Mouse (Mus musculus): Measurements from ENCODE around the gene Gfap. TPM values are rescaled to one million over a fixed set of nuclear protein-coding genes. Genes with fewer than 3 reads are reported as not detected.

Gfap gene
- polyA plus RNA-seq, 1 experiment from 2014 or later = 1.2 TPM

DNA sequence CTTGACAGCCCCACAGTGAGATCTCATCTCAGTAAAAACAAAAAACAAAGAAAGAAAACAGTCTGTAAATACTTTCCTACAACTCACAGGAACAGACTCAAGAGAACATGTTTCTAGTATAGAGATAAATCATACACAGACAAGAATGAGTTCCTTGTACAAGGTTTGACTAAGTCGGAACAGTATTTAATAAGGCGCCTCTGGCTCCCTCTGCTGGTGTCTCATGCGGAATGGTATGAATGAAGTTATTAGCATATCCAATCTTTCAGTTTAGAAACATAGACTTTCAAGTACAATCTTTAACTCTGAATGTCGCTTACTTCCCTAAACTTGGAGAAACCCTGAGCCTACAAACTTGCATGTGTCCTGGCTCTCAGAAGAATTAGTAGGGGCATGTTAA lies 36.4 kb downstream of the Gfap start:
- Histone ChIP-seq H3K4me3 (replicated peaks) (no peak overlapping the region), H3K4me2 (no peak overlapping the region), H3K9me3 (no peaks in the 10 kb centered on the region), H3K9ac (no peak overlapping the region), H3K27ac (no peak overlapping the region), H3K27me3 (replicated peaks) (no peaks in the 10 kb centered on the region), H3K4me1 (no peaks in the 10 kb centered on the region), H3K36me3 (peaks cover 39% of the 10 kb centered on the region)
- ATAC-seq (ENCODE audit: insufficient read depth, low FRiP score, low read depth) = no peak
- 26% methylated on average over 4 of the region's 4 CpGs for WGBS

- Histone ChIP-seq H3K4me1 (no peaks in the 10 kb centered on the region), H3K9me3 (no peaks in the 10 kb centered on the region), H3K36me3 (peaks cover 48% of the 10 kb centered on the region), H3K4me3 (replicated peaks) (no peak overlapping the region), H3K4me2 (no peak overlapping the region), H3K9ac (no peak overlapping the region), H3K27me3 (replicated peaks) (no peaks in the 10 kb centered on the region), H3K27ac (no peak overlapping the region)
- no peak for ATAC-seq (ENCODE audit: insufficient read depth, low FRiP score, low read depth)
- WGBS = 92% methylated on average over 8 of the region's 8 CpGs
These were observed 40.8 kb downstream of the Gfap start for GRCm38 (mm10) chr11:102859933-102860332.

- Histone ChIP-seq H3K4me1 (no peaks in the 10 kb centered on the region), H3K9ac (no peak overlapping the region), H3K27ac (no peak overlapping the region), H3K4me2 (no peak overlapping the region), H3K4me3 (replicated peaks) (no peak overlapping the region), H3K9me3 (no peaks in the 10 kb centered on the region), H3K36me3 (peaks cover 54% of the 10 kb centered on the region), H3K27me3 (replicated peaks) (no peaks in the 10 kb centered on the region)
- WGBS = 95% methylated on average over 11 of the region's 11 CpGs
- ATAC-seq (ENCODE audit: insufficient read depth, low FRiP score, low read depth) = no peak
These were observed 41.8 kb downstream of the Gfap start for GRCm38 (mm10) chr11:102858951-102859350.

GRCm38 (mm10) chr11:102855941-102856340 lies 44.8 kb downstream of the Gfap start:
- Histone ChIP-seq H3K4me3 (replicated peaks) (no peak overlapping the region), H3K4me2 (no peak overlapping the region), H3K27me3 (replicated peaks) (no peaks in the 10 kb centered on the region), H3K27ac (no peak overlapping the region), H3K36me3 (peaks cover 64% of the 10 kb centered on the region), H3K9me3 (no peaks in the 10 kb centered on the region), H3K9ac (no peak overlapping the region), H3K4me1 (no peaks in the 10 kb centered on the region)
- 79% methylated on average over 6 of the region's 6 CpGs for WGBS
- no peak for ATAC-seq (ENCODE audit: insufficient read depth, low FRiP score, low read depth)

DNA sequence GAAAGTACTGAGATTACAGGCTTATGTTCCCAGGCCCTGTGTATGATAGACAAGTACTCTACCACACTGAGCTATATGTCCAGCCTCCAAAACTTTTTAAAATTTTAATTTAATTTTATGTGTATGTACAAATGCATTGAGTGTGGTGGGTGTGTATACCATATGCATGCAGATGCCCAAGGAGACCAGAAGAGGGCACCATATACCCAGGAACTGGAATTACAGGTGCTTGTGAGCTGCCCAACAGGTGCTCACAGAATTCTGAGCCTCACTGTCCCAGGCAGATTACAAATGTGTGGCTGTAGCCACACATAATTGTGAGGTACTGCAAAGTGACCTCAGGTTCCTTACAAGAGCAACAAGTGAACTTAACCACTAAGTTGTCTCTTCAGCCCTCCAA lies 47.0 kb downstream of the Gfap start:
- no peak for ATAC-seq (ENCODE audit: insufficient read depth, low FRiP score, low read depth)
- H3K36me3 ChIP-seq = peaks cover 62% of the 10 kb centered on the region

GRCm38 (mm10) chr11:102851883-102852282 lies 48.8 kb downstream of the Gfap start:
- no peak overlapping the region for H3K27ac ChIP-seq
- no peaks in the 10 kb centered on the region for H3K9me3 ChIP-seq
- 65% methylated on average over 5 of the region's 5 CpGs for WGBS
- peaks cover 61% of the 10 kb centered on the region for H3K36me3 ChIP-seq
- no peak overlapping the region for H3K4me3 ChIP-seq (replicated peaks)
- ATAC-seq (ENCODE audit: insufficient read depth, low FRiP score, low read depth) = no peak
- no peak overlapping the region for H3K4me2 ChIP-seq
- H3K4me1 ChIP-seq = no peaks in the 10 kb centered on the region
- H3K27me3 ChIP-seq (replicated peaks) = no peaks in the 10 kb centered on the region
- no peak overlapping the region for H3K9ac ChIP-seq

More for the DNA sequence above, 47.0 kb downstream of the Gfap start:
- Histone ChIP-seq H3K4me3 (replicated peaks) (no peak overlapping the region), H3K9me3 (no peaks in the 10 kb centered on the region), H3K4me2 (no peak overlapping the region), H3K4me1 (no peaks in the 10 kb centered on the region), H3K27ac (no peak overlapping the region), H3K9ac (no peak overlapping the region), H3K27me3 (replicated peaks) (no peaks in the 10 kb centered on the region)

DNA sequence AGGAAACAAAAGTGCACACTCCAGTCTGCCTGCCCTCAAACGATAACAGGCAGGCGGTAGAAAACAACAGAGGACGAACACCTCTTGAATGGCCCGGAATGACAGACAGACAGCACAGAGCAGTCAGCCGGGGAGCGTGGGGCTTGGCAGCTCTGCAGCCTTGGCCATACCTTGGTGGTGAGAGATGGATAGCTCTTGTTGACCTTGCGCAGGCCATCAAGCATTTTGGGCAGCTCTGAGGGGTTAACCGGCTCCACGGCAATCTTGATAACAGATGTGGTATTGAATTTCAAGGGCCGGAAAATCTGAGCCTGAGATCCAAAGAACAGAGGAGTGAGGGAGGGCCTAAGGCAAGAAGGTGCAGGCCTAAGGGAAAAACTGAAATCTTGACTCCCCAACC lies 54.8 kb downstream of the Gfap start:
- Histone ChIP-seq H3K4me2 (no peak overlapping the region), H3K4me1 (no peaks in the 10 kb centered on the region), H3K9me3 (no peaks in the 10 kb centered on the region), H3K27ac (no peak overlapping the region), H3K36me3 (peaks cover 68% of the 10 kb centered on the region), H3K4me3 (replicated peaks) (no peak overlapping the region), H3K27me3 (replicated peaks) (no peaks in the 10 kb centered on the region), H3K9ac (no peak overlapping the region)
- WGBS = 67% methylated on average over 10 of the region's 10 CpGs
- no peak for ATAC-seq (ENCODE audit: insufficient read depth, low FRiP score, low read depth)

GRCm38 (mm10) chr11:102838616-102839150 lies 62.0 kb downstream of the Gfap start:
- Histone ChIP-seq H3K27me3 (replicated peaks) (no peaks in the 10 kb centered on the region), H3K27ac (no peak overlapping the region), H3K4me2 (no peak overlapping the region), H3K36me3 (peaks cover 42% of the 10 kb centered on the region), H3K4me3 (replicated peaks) (no peak overlapping the region), H3K9ac (no peak overlapping the region), H3K9me3 (no peaks in the 10 kb centered on the region), H3K4me1 (no peaks in the 10 kb centered on the region)
- WGBS = 80% methylated on average over 9 of the region's 9 CpGs
- ATAC-seq (ENCODE audit: insufficient read depth, low FRiP score, low read depth) = no peak

DNA sequence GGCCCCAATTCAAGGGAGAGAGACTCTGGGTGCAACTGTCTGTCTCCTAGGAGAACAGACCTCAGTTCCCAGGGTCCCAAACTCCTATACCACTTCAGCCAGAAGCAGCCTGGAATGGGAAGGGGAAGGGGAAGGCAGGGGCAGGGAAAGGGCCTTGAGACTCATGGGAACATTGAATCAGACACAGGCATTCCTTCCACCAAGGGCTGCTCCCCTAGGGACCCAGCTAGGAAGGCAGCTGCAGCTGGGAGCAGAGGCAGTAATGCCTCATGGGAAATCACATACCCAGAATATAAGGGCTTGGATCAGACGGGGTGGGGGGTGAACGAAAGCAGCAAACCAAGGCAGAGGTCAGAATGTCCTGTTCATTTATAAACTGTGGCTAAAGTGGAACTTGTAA lies 62.6 kb downstream of the Gfap start:
- H3K36me3 ChIP-seq = peaks cover 37% of the 10 kb centered on the region
- H3K4me2 ChIP-seq = no peak overlapping the region
- 77% methylated on average over 2 of the region's 2 CpGs for WGBS
- no peak for ATAC-seq (ENCODE audit: insufficient read depth, low FRiP score, low read depth)
- no peaks in the 10 kb centered on the region for H3K27me3 ChIP-seq (replicated peaks)
- H3K4me1 ChIP-seq = 0 out of 2 replicates have a peak, but pooled peaks cover under 1% of the 10 kb centered on the region
- no peak overlapping the region for H3K4me3 ChIP-seq (replicated peaks)
- no peak overlapping the region for H3K27ac ChIP-seq
- no peaks in the 10 kb centered on the region for H3K9me3 ChIP-seq
- no peak overlapping the region for H3K9ac ChIP-seq

GRCm38 (mm10) chr11:102837385-102837784 lies 63.3 kb downstream of the Gfap start:
- Histone ChIP-seq H3K4me3 (replicated peaks) (no peak overlapping the region), H3K9ac (no peak overlapping the region), H3K4me2 (no peak overlapping the region), H3K9me3 (no peaks in the 10 kb centered on the region), H3K27me3 (replicated peaks) (no peaks in the 10 kb centered on the region), H3K36me3 (peaks cover 32% of the 10 kb centered on the region), H3K4me1 (0 out of 2 replicates have a peak, but pooled peaks cover 7% of the 10 kb centered on the region), H3K27ac (no peak overlapping the region)
- ATAC-seq (ENCODE audit: insufficient read depth, low FRiP score, low read depth) = no peak
- 97% methylated on average over 1 of the region's 1 CpGs for WGBS

Other genes starting within 250 kb of the Gfap start
- 0.55 and 1.0 TPM in 2 replicates for gene Meioc, start 237.2 kb downstream of the Gfap start, polyA plus RNA-seq (2015; fragmentation: Nextera tagmentation; extraction: Ambion mirVana)
- gene Ccdc43, start 203.1 kb downstream of the Gfap start, polyA plus RNA-seq (2015; fragmentation: Nextera tagmentation; extraction: Ambion mirVana) = 38.3 and 41.4 TPM in 2 replicates
- gene Adam11, start 139.5 kb downstream of the Gfap start, polyA plus RNA-seq (2015; fragmentation: Nextera tagmentation; extraction: Ambion mirVana) = 4.7 and 7.7 TPM in 2 replicates
- gene Gjc1, start 81.2 kb downstream of the Gfap start, polyA plus RNA-seq (2015; fragmentation: Nextera tagmentation; extraction: Ambion mirVana) = 39.0 and 43.7 TPM in 2 replicates
- 1.4 and 1.5 TPM in 2 replicates for gene Higd1b, start 65.1 kb downstream of the Gfap start, polyA plus RNA-seq (2015; fragmentation: Nextera tagmentation; extraction: Ambion mirVana)
- gene Eftud2, start 19.9 kb downstream of the Gfap start, polyA plus RNA-seq (2015; fragmentation: Nextera tagmentation; extraction: Ambion mirVana) = 155 and 169 TPM in 2 replicates
- 1.1 TPM in 2 replicates for gene Ccdc103, start 19.7 kb downstream of the Gfap start, polyA plus RNA-seq (2015; fragmentation: Nextera tagmentation; extraction: Ambion mirVana)
- not detected in 2 replicates for gene Fam187a, start 15.7 kb downstream of the Gfap start, polyA plus RNA-seq (2015; fragmentation: Nextera tagmentation; extraction: Ambion mirVana)
- 9.5 TPM in 2 replicates for gene Kif18b, start 24.2 kb upstream of the Gfap start, polyA plus RNA-seq (2015; fragmentation: Nextera tagmentation; extraction: Ambion mirVana)
- gene C1ql1, start 45.8 kb upstream of the Gfap start, polyA plus RNA-seq (2015; fragmentation: Nextera tagmentation; extraction: Ambion mirVana) = 5.1 and 5.6 TPM in 2 replicates
- 48.5 and 52.2 TPM in 2 replicates for gene Nmt1, start 127.3 kb upstream of the Gfap start, polyA plus RNA-seq (2015; fragmentation: Nextera tagmentation; extraction: Ambion mirVana)
- gene Dcakd, start 127.4 kb upstream of the Gfap start, polyA plus RNA-seq (2015; fragmentation: Nextera tagmentation; extraction: Ambion mirVana) = 107 TPM in 2 replicates
- gene Plcd3, start 200.7 kb upstream of the Gfap start, polyA plus RNA-seq (2015; fragmentation: Nextera tagmentation; extraction: Ambion mirVana) = 3.5 and 3.6 TPM in 2 replicates
- gene Acbd4, start 200.8 kb upstream of the Gfap start, polyA plus RNA-seq (2015; fragmentation: Nextera tagmentation; extraction: Ambion mirVana) = 19.2 and 23.7 TPM in 2 replicates
- 5.1 and 5.4 TPM in 2 replicates for gene Hexim1, start 215.3 kb upstream of the Gfap start, polyA plus RNA-seq (2015; fragmentation: Nextera tagmentation; extraction: Ambion mirVana)
- 6.8 and 8.7 TPM in 2 replicates for gene Hexim2, start 231.5 kb upstream of the Gfap start, polyA plus RNA-seq (2015; fragmentation: Nextera tagmentation; extraction: Ambion mirVana)

Data from stomach, embryonic 15.5 days (tissue).